17 mouse cellular contexts compared by ENCODE assay signal in genomic region chr19:12091913-12092312, GRCm38 (mm10). TPM values are rescaled to one million over a fixed set of nuclear protein-coding genes. Genes with fewer than 3 reads are reported as not detected.
"Had no signal": no experiment of that assay in that cellular context is flagged by ENCODE, and none has a peak within 500 bp of the region (broad histone marks: within the 10 kb centered on the region; RNA-seq: fewer than 3 reads in every experiment).

Gene Olfr1426 (minus strand): TSS chr19:12092013.

- H3K4me3 ChIP-seq: neural tube, embryonic 13.5 days; neural tube, embryonic 15.5 days; stomach, embryonic 15.5 days had no signal

- DNase-seq: retina, postnatal 1 day; right cerebral cortex, adult 18-20 months; right cerebral cortex, postnatal 14 days; right cerebral cortex, postnatal 25 days; right cerebral cortex, postnatal 4 days; spleen, adult 18-20 months; thymus, adult 18-20 months; thymus, adult 2 months; thymus, postnatal 14 days; thymus, postnatal 25 days; thymus, postnatal 36 days; thymus, postnatal 4 days had no signal

- H3K27ac ChIP-seq: neural tube, embryonic 13.5 days; neural tube, embryonic 15.5 days; stomach, embryonic 15.5 days; stomach, postnatal 0 days had no signal

RNA-seq across cellular contexts. Expression of gene Olfr1426, which starts in this region (rescaled TPM):
- total RNA-seq: neutrophil, adult 5-6 weeks had no signal
